Mouse (Mus musculus): Measurements from ENCODE around the gene Lpp.

GRCm38 (mm10) chr16:24982828-24983227, 589.5 kb downstream of the Lpp start:
- TF ChIP-seq POLR2A (IDR thresholded peaks at IDR 0.05; ENCODE audit: borderline replicate concordance, low read depth, low read length) (no peak), CTCF (IDR thresholded peaks at IDR 0.05; ENCODE audit: low read depth, low read length) (no peak)

All from bone marrow macrophage, adult 2 months (primary cell).